Mouse (Mus musculus) heart, embryonic 16.5 days (tissue): ENCODE measurements around the gene Tssc4. TPM values are rescaled to one million over a fixed set of nuclear protein-coding genes. Genes with fewer than 3 reads are reported as not detected.

Experiments
- ATAC-seq: fragments of 200-750 bp; cut with Nextera tagmentation; replicated peaks from 2 replicates; pipeline ENCODE4 v1.8.0; 2017; ENCODE audit warnings: moderate number of reproducible peaks; ENCODE audit not compliant: insufficient read depth, low FRiP score; ENCODE audit errors: extremely low read depth
- H3K27ac ChIP-seq: fragments of 300-500 bp; sonication (generic); 2 replicates; pipeline ENCODE4 v1.5.1; 2014; ENCODE audit warnings: mild to moderate bottlenecking, low read length, control low read depth, moderate library complexity
- H3K27me3 ChIP-seq: fragments of 300-500 bp; sonication (generic); 2 replicates; pipeline ENCODE4 v1.6.1; 2014; ENCODE audit warnings: low read length, mixed read lengths; ENCODE audit not compliant: control insufficient read depth, insufficient read depth
- H3K36me3 ChIP-seq: fragments of 300-500 bp; sonication (generic); 2 replicates; pipeline ENCODE4 v1.6.1; 2014; ENCODE audit not compliant: control insufficient read depth, insufficient read depth
- H3K4me1 ChIP-seq: fragments of 300-500 bp; sonication (generic); 2 replicates; pipeline ENCODE4 v1.6.1; 2014; ENCODE audit warnings: low read length, mixed read lengths; ENCODE audit not compliant: control insufficient read depth, insufficient read depth
- H3K4me2 ChIP-seq: fragments of 300-500 bp; sonication (generic); 2 replicates; pipeline ENCODE4 v1.6.1; 2014; ENCODE audit warnings: low read depth, mild to moderate bottlenecking, control low read depth, low read length
- H3K4me3 ChIP-seq: fragments of 300-500 bp; sonication (generic); 2 replicates; pipeline ENCODE4 v1.5.1; 2014; ENCODE audit warnings: mild to moderate bottlenecking, control low read depth, low read length
- H3K9ac ChIP-seq: fragments of 300-500 bp; sonication (generic); 2 replicates; pipeline ENCODE4 v1.6.1; 2014; ENCODE audit warnings: low read length, control low read depth
- H3K9me3 ChIP-seq: fragments of 300-500 bp; sonication (generic); replicated peaks from 2 replicates; pipeline ENCODE4 v1.6.1; 2016; ENCODE audit warnings: low read length; ENCODE audit not compliant: control insufficient read depth
- WGBS: fragments of 180-500 bp; shearing (Covaris S2); extraction: QIAGEN DNeasy Blood & Tissue Kit; methylation state at CpG from one replicate; pipeline ENCODE4 v1.1.7; 2014; 5-methylcytosine and 5-hydroxymethylcytosine counted together
- polyA plus RNA-seq: library from polyadenylated mRNA; unstranded; fragments of >200 nt; fragmentation: Nextera tagmentation; extraction: Ambion mirVana; gene quantifications from 2 replicates; pipeline ENCODE4 v1.2.1, GENCODE M21; 2015

The Tssc4 gene
- polyA plus RNA-seq, 1 experiment from 2014 or later = 59.2 TPM

DNA sequence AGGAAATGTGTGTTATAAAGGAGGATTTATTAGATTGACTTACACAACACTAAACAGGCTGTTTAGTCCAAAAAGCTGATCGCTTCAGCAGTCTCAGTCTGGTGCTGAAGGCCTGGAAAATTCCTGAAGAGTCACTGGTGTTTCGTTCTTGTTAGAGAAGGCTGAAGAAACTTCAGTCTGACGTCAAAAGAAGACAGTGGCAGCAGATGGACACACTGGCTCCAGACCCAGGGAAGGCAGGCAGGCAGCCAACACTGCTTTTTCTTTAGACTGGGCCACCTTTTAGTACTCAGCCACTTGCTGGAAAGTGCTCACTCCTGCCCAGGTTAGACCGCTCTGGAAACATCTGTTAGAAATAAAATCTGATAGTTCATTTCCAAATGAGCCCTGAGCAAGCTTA, 35.5 kb upstream of the Tssc4 start:
- peaks cover 14% of the 10 kb centered on the region for H3K4me1 ChIP-seq
- ATAC-seq = no peak
- H3K9me3 ChIP-seq = no peaks in the 10 kb centered on the region
- H3K4me2 ChIP-seq = no peak overlapping the region
- no peak overlapping the region for H3K9ac ChIP-seq
- H3K27ac ChIP-seq = no peak overlapping the region
- H3K27me3 ChIP-seq = no peaks in the 10 kb centered on the region
- H3K36me3 ChIP-seq = peaks cover 3% of the 10 kb centered on the region; the same call in 1 of the 2 replicates
- WGBS = 79% methylated on average over 4 of the region's 4 CpGs
- H3K4me3 ChIP-seq = no peak overlapping the region

DNA sequence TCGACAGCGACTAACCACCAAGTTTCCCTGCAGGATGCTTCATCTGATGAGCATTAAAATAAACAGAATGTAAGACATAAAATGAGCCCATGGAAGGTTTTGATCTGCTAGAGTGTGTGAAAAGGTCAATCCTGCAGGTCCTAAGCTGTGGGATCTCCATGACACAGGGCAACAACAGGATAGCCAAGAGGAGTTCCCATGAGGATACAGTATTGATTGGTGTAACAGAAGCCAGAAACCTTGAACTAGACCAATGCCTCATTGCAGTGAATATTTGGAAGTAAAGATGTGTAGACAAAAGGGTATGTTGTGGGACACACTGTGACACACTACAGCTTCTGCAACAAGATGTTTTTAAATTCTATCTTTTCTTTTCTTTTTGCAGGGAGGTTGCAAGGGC, 34.9 kb upstream of the Tssc4 start:
- Histone ChIP-seq H3K36me3 (peaks cover 3% of the 10 kb centered on the region; the same call in 1 of the 2 replicates), H3K9me3 (no peaks in the 10 kb centered on the region), H3K9ac (no peak overlapping the region), H3K27me3 (no peaks in the 10 kb centered on the region), H3K27ac (no peak overlapping the region), H3K4me1 (peaks cover 14% of the 10 kb centered on the region), H3K4me3 (no peak overlapping the region), H3K4me2 (no peak overlapping the region)
- 86% methylated on average over 2 of the region's 2 CpGs for whole genome bisulfite sequencing
- ATAC-seq = no peak

DNA sequence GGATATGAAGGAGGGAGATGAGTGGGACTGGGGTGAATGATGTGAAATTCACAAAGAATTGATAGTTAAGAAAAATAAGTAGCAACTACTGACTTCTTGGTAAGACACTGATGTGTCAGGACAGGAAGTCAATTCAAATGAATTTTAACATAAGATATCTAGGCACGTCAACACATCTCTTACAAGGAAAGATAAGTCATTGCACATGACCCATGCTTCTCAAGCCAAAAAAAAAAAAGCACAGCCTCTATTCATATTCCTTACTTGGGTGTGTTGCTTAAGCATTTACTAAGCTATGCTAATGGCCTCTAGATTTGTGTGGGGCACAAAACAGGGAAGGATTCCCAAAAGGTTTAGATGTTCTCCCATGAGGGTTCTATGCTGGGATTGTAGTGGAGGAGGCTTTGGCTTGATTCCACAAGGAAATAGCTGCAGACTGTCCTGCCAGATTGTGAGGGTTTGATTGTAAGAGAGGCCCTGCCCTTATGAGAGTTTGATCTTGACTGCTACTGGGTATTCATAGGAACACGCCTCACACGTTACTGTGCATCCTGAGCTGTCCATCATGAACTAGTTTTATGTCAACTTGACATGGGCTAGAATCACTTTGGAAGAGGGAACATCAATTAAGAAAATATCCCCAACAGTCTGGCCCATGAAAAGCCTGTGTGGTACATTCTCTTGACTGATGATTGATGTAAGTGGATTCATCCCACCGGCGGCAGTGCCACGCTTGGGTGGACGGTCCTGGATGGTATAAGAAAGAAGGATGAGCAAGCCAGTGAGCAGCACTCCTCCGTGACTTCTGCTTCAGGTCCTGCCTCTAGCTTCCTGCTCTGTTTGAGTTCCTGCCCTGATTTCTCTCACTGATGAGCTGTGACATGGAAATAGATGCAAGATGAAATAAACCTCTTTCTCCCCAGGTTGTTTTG, 34.3 kb upstream of the Tssc4 start:
- peaks cover 3% of the 10 kb centered on the region; the same call in 1 of the 2 replicates for H3K36me3 ChIP-seq
- WGBS = 77% methylated on average over 8 of the region's 8 CpGs
- peaks cover 14% of the 10 kb centered on the region for H3K4me1 ChIP-seq

DNA sequence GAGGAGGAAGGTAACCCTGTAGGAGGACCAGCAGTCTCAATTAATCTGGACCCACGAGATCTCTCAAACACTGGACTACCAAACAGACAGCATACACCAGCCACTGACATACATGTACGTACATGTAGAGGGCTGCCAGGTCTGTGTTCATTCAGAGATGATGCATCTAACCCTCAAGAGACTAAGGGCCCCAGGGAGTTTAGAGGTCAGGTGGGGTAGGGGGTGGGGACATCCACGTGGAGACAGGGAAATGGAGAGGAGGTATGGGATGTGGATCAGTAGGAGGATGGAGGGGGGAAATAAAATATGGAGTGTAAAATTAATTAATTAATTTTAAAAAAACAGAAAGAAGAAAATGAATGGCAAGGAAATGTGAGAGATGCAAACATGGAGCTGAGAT, 32.3 kb upstream of the Tssc4 start:
- H3K36me3 ChIP-seq = peaks cover 3% of the 10 kb centered on the region; the same call in 1 of the 2 replicates
- no peak overlapping the region for H3K27ac ChIP-seq
- H3K4me1 ChIP-seq = peaks cover 18% of the 10 kb centered on the region
- H3K27me3 ChIP-seq = no peaks in the 10 kb centered on the region
- no peak overlapping the region for H3K4me2 ChIP-seq
- H3K9me3 ChIP-seq = no peaks in the 10 kb centered on the region
- H3K9ac ChIP-seq = no peak overlapping the region
- no peak for ATAC-seq
- no peak overlapping the region for H3K4me3 ChIP-seq
- WGBS = 77% methylated on average over 3 of the region's 3 CpGs

More for the DNA sequence above, 34.3 kb upstream of the Tssc4 start:
- Histone ChIP-seq H3K4me2 (no peak overlapping the region), H3K9ac (no peak overlapping the region), H3K27ac (no peak overlapping the region), H3K9me3 (no peaks in the 10 kb centered on the region), H3K4me3 (no peak overlapping the region), H3K27me3 (no peaks in the 10 kb centered on the region)
- ATAC-seq = peak; percentile 31; the same call in 1 of the 2 replicates

DNA sequence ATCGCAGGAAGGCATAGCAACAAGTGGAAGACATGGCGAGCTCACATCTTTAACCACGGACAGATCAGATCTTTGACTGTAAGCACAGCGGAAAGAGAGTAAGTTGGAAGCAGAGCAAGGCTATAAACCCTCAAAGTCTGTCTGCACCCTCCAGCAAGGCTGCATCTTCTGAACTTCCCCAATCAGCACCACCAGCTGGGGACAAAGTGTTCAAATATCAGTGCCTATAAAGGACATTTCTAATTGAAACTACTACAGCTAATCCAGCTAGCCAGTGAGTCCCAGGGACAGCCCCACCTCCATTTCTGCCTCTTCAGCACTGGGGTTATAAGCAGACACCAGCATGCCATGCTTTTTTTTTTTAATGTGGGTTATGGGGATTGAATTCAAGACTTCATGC, 31.7 kb upstream of the Tssc4 start:
- Histone ChIP-seq H3K27me3 (no peaks in the 10 kb centered on the region), H3K4me2 (no peak overlapping the region), H3K9ac (no peak overlapping the region), H3K27ac (no peak overlapping the region), H3K9me3 (no peaks in the 10 kb centered on the region), H3K36me3 (peaks cover 3% of the 10 kb centered on the region; the same call in 1 of the 2 replicates), H3K4me3 (no peak overlapping the region), H3K4me1 (peaks cover 21% of the 10 kb centered on the region)
- no peak for ATAC-seq
- 94% methylated on average over 4 of the region's 4 CpGs for WGBS

DNA sequence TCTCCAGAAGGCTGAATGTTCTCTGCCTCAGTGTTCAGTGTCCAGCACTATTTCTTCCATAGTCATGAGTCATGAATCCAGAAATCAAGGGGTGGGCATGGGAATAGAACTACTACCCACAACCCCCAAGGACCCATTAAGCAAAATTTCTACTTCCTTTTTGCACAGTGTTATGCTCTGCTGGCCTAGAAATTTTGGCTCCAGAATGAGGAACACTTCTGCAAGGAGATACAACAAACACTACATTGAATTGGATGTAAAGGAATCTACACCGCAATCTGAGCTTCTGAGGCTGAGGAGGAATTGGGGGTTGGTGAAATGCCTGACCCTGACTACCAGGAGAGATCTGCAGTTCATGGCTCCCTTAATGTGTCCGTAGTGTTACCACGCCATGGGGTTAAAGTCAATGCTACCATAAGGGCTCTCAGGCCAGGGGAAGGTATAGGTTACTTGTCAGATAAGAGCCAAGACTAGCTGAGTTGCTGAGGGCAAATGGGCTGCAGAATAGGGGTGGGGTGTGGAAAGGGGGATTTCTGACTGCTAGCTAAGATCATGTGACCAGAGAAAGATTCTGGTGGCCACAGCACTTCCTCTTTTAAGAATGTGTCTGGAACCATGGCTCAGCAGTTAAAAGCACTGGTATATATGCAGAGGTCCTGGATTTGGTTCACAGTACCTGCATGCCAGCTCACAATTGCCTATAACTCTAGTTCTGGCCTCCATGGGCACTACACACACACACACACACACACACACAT, 30.7 kb upstream of the Tssc4 start:
- H3K9me3 ChIP-seq = no peaks in the 10 kb centered on the region
- H3K4me1 ChIP-seq = peaks cover 27% of the 10 kb centered on the region
- no peaks in the 10 kb centered on the region for H3K27me3 ChIP-seq
- H3K4me3 ChIP-seq = no peak overlapping the region
- H3K36me3 ChIP-seq = peaks cover 3% of the 10 kb centered on the region; the same call in 1 of the 2 replicates
- H3K27ac ChIP-seq = no peak overlapping the region
- no peak overlapping the region for H3K4me2 ChIP-seq
- WGBS = 89% methylated on average over 3 of the region's 3 CpGs
- H3K9ac ChIP-seq = no peak overlapping the region
- ATAC-seq = no peak

DNA sequence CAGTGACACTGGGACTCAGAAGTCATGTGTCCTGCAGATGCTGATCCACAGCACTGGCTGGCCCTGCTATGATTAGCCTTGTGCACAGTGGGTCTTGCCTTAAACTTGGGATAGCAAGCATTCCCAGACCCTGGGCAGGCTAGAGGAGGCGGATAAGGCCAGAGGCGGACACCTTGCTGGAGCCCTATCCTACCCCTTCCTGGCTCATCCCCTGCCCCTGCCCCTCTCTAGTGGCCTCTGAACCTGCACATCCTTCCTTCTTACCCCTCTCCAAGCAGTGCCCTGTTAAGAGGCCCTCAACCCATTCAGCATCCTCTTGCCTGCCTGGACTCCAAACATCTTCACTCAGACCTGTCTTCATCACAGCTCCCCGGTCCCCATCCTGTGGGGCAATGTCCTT, 28.5 kb upstream of the Tssc4 start:
- H3K4me3 ChIP-seq = no peak overlapping the region
- H3K4me1 ChIP-seq = peaks cover 23% of the 10 kb centered on the region
- H3K27ac ChIP-seq = no peak overlapping the region
- H3K4me2 ChIP-seq = no peak overlapping the region
- no peaks in the 10 kb centered on the region for H3K27me3 ChIP-seq
- no peak overlapping the region for H3K9ac ChIP-seq
- no peak for ATAC-seq
- peaks cover 5% of the 10 kb centered on the region for H3K9me3 ChIP-seq
- 97% methylated on average over 3 of the region's 3 CpGs for WGBS
- H3K36me3 ChIP-seq = no peaks in the 10 kb centered on the region

DNA sequence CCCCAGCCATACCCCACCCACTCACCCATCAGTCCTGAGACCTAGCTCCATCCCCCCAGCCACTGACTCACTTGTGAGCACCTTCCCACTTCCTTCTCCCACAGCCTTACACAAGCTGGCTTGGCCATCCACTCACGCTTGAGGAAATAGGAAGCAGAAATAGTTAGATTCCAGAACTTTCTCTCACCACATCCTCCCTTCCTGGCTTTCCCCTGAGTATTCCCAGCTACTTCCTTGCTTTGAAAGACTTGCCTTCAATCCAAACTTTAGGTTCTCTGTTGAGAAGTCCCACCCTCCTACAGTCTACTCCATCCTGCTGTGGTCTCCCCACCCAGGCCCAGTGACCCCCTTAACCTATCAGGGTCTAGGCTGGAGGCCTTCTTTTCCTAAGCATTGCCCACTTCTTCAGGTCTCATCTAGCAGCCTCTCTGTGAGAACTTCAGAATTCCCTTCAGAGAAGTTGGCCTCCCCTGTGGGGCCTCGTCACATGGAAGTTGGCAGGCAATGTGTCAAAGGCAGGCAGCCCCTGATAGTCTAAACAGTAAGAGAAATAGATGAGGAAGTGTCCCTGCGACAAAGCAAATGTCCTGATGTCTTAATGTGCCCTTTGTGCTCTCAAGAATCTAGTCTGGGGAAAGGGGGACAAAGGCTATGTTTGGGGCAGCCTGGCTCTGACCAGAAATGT, 27.8 kb upstream of the Tssc4 start:
- peaks cover 5% of the 10 kb centered on the region for H3K9me3 ChIP-seq
- H3K36me3 ChIP-seq = no peaks in the 10 kb centered on the region
- H3K27ac ChIP-seq = peak overlapping the region; percentile 79
- 47% methylated on average over 3 of the region's 3 CpGs for whole genome bisulfite sequencing
- H3K4me1 ChIP-seq = peaks cover 23% of the 10 kb centered on the region
- no peak overlapping the region for H3K4me2 ChIP-seq
- ATAC-seq = peak; percentile 5; the same call in 1 of the 2 replicates
- no peak overlapping the region for H3K4me3 ChIP-seq
- no peaks in the 10 kb centered on the region for H3K27me3 ChIP-seq
- no peak overlapping the region for H3K9ac ChIP-seq
